Mouse (Mus musculus): ENCODE data around the gene Stard10.

DNA sequence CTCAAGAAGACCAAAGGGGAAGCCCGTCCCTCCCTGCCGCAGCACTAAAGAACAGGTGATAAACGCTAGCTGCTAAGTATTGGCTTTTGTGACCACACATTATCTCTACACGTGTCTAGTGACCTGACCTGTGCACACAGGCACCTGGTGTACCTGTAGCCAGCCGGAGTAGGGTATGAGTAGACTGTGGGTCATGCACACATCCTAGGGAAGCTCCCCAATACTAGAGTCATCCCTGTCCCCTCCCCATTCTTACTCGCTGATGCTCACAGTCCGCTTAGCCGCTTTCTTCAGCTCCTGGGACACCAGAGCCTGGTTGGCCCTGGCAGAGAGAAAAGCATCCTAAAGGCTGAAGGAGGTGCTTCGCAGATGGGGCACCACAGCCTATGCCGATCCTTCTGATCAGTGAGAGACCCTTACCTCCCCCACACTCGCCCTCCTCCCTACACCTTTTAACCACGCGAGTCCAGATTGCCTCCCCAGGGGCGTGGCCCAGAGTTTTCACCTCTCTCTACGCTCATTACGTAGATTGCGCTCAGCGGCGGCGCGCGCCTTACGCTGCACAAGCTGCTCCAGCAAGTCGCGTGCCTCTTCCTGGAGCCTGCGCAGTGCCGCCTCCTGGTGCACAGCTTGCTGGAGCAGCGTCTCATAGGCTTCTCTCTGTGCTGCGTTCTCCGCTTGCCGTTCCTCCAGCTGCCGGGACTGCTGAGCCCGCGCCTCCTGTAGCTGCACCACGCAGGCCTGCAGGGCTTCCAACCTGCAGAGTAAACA is 20.4 kb upstream of the Stard10 start:
- TF ChIP-seq CTCF (IDR thresholded peaks at IDR 0.05; ENCODE audit: control insufficient read depth, insufficient read depth, insufficient read length): no peak
- TF ChIP-seq CEBPB (IDR thresholded peaks at IDR 0.05; ENCODE audit: low read depth): no peak
- TF ChIP-seq FOSL1 (IDR thresholded peaks at IDR 0.05; ENCODE audit: insufficient read depth, low read length, poor library complexity, severe bottlenecking): no peak
- no peak for TF ChIP-seq MAX (IDR thresholded peaks at IDR 0.05)
- no peak for TF ChIP-seq MYOG (IDR thresholded peaks at IDR 0.05; ENCODE audit: control insufficient read depth, extremely low read depth, insufficient read length)
- no peak for TF ChIP-seq USF1 (IDR thresholded peaks at IDR 0.05; ENCODE audit: low read depth)

All from C2C12 (cell line).